Mouse (Mus musculus) left cerebral cortex, adult 18-20 months (tissue): Measurements from ENCODE around the gene 1700001P01Rik. TPM values are rescaled to one million over a fixed set of nuclear protein-coding genes. Genes with fewer than 3 reads are reported as not detected.
"Not testable (repeated sequence)": the region's sequence is repeated elsewhere in the genome, so short reads cannot be mapped to it uniquely, and the experiment has no call there.

ENCODE experiments used
- DNase-seq, 2 experiments: peaks; one replicate each; pipeline ENCODE4 v3.0.0; 2021 to 2022; ENCODE audit warnings: low spot score in 2 of 2, mixed read lengths in 1 of 2
- total RNA-seq, 2 experiments: library from RNA; stranded (reverse); gene quantifications; 2 replicates each; pipeline ENCODE4 v1.2.3; 2021

Gene 1700001P01Rik
- total RNA-seq, 2 experiments from 2014 or later = 0.98 to 1.1 TPM

DNA sequence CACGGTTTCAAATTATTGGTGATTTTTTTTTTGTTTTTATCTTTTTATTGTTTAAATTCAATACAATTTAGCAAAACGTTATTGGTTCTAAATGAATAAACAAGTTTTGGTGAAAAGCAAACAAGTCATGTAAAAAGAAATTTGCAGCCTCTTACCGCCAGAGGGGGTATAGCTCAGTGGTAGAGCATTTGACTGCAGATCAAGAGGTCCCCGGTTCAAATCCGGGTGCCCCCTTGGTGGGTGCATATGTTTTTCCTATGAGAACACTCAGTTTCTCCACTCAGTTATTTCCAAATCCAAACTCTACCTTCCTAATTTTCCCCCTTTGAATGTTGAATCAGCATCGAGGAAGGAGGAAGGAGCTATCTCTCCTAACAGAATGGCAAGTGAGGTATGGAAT lies 21.2 kb upstream of the 1700001P01Rik start:
- DNase-seq = peak; percentile 82 to 88

- peak in 1 of 2 experiments; percentile 58 for DNase-seq
Measured at GRCm38 (mm10) chr11:97793165-97793564, 17.4 kb upstream of the 1700001P01Rik start.

GRCm38 (mm10) chr11:97790778-97791438 lies 15.2 kb upstream of the 1700001P01Rik start:
- DNase-seq = not testable (repeated sequence)

GRCm38 (mm10) chr11:97789727-97790126 lies 14.0 kb upstream of the 1700001P01Rik start:
- no peak for DNase-seq

DNA sequence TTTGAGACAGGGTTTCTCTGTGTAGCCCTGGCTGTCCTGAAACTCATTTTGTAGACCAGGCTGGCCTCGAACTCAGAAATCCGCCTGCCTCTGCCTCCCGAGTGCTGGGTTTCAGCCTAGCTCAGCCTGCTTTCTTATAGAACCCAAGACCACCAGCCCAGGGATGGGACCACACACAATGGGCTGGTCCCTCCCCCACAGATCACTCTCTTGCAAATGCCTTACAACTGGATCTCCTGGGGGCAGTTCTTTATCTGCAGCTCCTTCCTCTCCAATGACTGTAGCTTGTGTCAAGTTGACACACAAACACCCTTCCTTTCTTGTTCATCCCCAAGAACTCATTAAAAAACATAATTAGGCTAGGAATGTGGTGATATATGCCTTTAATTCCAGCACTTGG lies 12.2 kb upstream of the 1700001P01Rik start:
- DNase-seq = no peak

DNA sequence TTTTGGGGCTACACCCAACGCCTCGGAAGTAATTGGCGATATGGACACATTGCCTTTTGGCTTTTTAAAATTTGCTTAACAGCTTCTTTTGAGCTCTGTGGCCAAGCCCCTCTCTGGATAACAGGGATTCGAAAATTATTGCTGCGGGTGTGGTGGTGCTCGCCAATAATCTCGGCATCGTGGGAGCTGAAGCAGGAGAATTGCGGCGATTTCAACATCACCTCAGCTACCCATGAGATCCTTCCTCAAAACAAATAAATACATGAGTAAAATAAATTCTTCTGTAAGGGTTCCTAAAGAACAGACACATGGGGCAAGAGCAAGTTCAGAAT lies 6.8 kb upstream of the 1700001P01Rik start:
- no peak for DNase-seq

- DNase-seq = peak; percentile 100
Measured at GRCm38 (mm10) chr11:97781832-97782563, 6.3 kb upstream of the 1700001P01Rik start, which contains the start of gene Rpl23. Gene Rpl23, minus strand, starts transcription at chr11:97782437.

- no peak for DNase-seq
Measured at GRCm38 (mm10) chr11:97781478-97781831, 5.7 kb upstream of the 1700001P01Rik start.

- no peak for DNase-seq
Measured at GRCm38 (mm10) chr11:97779968-97780701, 4.4 kb upstream of the 1700001P01Rik start.

DNA sequence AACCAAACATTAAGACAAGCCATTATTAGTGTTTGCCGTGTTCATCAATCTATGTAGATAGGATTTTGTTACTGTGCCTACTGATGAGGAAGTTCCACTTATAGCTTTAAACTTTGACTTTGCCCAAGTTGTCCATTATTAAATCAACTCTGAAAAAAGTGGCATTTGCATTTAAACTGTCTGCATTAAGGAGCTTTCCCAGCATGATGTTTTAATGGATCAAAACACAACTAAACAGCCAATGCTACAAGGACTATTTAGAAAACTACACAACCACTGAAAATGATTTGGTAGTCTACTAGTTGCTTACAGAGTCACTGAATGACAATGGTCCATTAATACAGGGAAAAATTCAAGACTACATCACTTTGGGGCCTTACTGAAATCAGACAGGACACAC lies 3.2 kb upstream of the 1700001P01Rik start:
- DNase-seq = no peak

DNA sequence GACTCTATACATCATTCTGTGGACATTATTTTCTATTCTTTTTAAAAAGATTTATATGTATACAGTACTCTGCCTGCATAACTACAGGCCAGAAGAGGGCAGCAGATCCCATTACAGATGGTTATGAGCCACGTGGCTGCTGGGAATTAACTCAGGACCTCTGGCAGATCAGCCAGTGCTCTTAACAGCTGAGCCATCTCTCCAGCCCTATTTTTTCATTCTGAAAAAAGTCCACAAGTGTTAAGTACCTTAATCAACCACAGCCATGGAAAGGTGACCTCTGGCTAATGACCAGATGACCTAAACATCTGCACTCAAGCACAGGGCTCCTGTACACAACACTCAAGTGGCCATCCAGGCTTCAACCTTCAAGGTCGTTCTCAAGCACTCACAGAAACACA lies 1.4 kb upstream of the 1700001P01Rik start:
- DNase-seq = no peak

DNA sequence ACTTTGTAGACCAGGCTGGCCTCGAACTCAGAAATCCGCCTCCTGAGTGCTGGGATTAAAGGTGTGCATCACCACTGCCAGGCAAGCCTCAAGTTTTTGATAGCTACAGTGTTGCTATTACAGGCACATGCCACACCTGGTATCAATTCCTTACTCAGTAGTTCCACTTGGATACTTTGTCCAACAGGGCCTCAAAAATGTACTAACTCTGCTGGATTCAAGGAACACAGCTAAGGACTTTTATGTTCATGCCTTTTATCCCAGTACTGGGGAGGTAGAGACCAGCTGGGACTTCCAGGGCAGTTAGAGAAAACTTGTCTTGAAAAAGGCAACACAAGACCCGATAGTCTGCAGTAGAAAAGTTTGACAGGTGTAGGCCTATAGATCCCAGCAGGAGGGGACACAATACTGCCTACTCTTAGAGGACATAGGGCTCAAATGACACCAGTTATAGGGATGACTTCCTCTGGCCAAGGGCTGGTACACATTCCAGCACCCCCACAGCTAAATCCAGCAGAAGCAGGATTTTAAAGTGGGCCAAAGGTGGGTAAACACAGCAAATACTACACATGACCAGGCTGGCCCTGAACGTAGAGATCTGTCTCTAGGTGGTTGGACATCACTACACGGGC lies 895 bp upstream of the 1700001P01Rik start:
- no peak for DNase-seq

- no peak for DNase-seq
Measured at GRCm38 (mm10) chr11:97775186-97775585, 532 bp downstream of the 1700001P01Rik start.

DNA sequence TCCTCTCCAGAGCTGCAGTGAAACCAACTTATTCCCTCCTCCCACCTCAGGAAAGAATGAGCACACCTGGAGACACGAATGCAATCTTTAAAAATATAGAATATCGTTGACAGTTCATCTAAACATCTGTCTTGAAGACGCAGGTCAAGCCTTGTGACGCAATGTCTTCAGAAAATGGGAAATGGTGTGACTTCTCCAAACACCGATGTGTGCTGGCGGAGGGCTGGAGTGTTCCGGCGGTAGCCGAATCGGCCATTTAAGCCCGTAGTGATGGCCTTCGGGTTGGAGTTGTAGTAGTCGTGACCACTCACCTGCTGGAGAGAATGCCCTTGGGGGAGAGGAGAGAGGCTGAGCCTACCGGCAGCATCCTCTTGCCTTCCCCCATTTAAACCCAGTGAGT lies 4.3 kb downstream of the 1700001P01Rik start:
- DNase-seq = no peak

- DNase-seq = no peak
Measured at GRCm38 (mm10) chr11:97769704-97770103, 6.0 kb downstream of the 1700001P01Rik start.

- DNase-seq = peak; percentile 97 to 98
Measured at GRCm38 (mm10) chr11:97766154-97766881, 9.4 kb downstream of the 1700001P01Rik start, which contains the start of gene Cwc25. Gene Cwc25, minus strand, starts transcription at chr11:97766556.

- DNase-seq = no peak
Measured at GRCm38 (mm10) chr11:97761638-97762037, 14.1 kb downstream of the 1700001P01Rik start.

GRCm38 (mm10) chr11:97758942-97759341 lies 16.8 kb downstream of the 1700001P01Rik start:
- no peak for DNase-seq

GRCm38 (mm10) chr11:97758125-97758524 lies 17.6 kb downstream of the 1700001P01Rik start:
- DNase-seq = no peak

- peak; percentile 57 to 75 for DNase-seq
Measured at GRCm38 (mm10) chr11:97753277-97753676, 22.4 kb downstream of the 1700001P01Rik start.

DNA sequence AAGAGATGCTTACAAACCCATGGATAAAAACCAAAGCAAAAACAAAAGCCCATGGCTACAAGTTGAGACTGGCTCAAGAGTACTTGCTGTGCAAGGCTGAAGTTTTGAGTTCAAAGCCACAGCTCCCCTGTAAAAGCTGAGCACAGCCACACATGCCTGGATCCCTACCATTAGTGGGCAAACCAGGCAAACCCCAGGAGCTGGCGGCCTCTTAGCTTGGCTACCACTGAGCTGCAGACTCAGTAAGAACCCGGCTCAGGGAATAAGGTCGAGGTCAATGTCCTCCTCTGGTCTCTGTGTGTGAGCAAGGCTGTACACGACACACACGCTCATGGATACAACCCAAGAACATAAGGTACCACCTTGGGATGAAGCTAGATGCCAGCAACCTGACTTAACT lies 27.2 kb downstream of the 1700001P01Rik start:
- no peak for DNase-seq
